ENCODE assay signal across 18 mouse cellular contexts in genomic region chr9:121904946-121905345, GRCm38 (mm10). TPM values are rescaled to one million over a fixed set of nuclear protein-coding genes. Genes with fewer than 3 reads are reported as not detected.
"Had no signal": no experiment of that assay in that cellular context is flagged by ENCODE, and none has a peak within 500 bp of the region (broad histone marks: within the 10 kb centered on the region; RNA-seq: fewer than 3 reads in every experiment).

No protein-coding gene starts in this region.

- H3K4me3 ChIP-seq: limb, embryonic 13.5 days; liver, embryonic 13.5 days; midbrain, embryonic 13.5 days had no signal

- DNase-seq: kidney, adult 9 months; kidney, postnatal 36 days; left cerebral cortex, postnatal 4 days; liver, embryonic 13.5 days; lung, adult 18-20 months; right cerebral cortex, postnatal 14 days; thymus, adult 18-20 months; thymus, postnatal 14 days had no signal

- H3K27ac ChIP-seq: kidney, postnatal 0 days; limb, embryonic 13.5 days; liver, embryonic 13.5 days; midbrain, embryonic 13.5 days had no signal

- ATAC-seq: intestine, postnatal 0 days; midbrain, embryonic 13.5 days had no signal

RNA-seq across cellular contexts. Expression of gene Cyp8b1, which starts 11.2 kb away (rescaled TPM):
- total RNA-seq: layer of hippocampus, adult 8-10 months; layer of hippocampus, postnatal 25 days; left cerebral cortex, postnatal 4 days; midbrain, postnatal 0 days had no signal
- polyA plus RNA-seq: kidney, postnatal 0 days; limb, embryonic 13.5 days; lung, embryonic 16.5 days; midbrain, embryonic 13.5 days; midbrain, postnatal 0 days; neural tube, embryonic 14.5 days; stomach, embryonic 14.5 days had no signal
